Comparison of ENCODE assay signal across 9 mouse cellular contexts in genomic region chr5:37196666-37197250, GRCm38 (mm10). TPM values are rescaled to one million over a fixed set of nuclear protein-coding genes. Genes with fewer than 3 reads are reported as not detected.
DNase-seq lines count a peak whose midpoint lies in the region; ATAC-seq lines count a peak whose summit lies in the region.
"Had no signal": no experiment of that assay in that cellular context is flagged by ENCODE, and none has a peak within 500 bp of the region (broad histone marks: within the 10 kb centered on the region; RNA-seq: fewer than 3 reads in every experiment).

No protein-coding gene starts in this region.

- no peaks in the 10 kb centered on the region for H3K9me3 ChIP-seq in hindbrain, embryonic 13.5 days
- H3K9me3 ChIP-seq: heart, embryonic 13.5 days had no signal

- peaks cover 54% of the 10 kb centered on the region for H3K4me1 ChIP-seq in hindbrain, embryonic 13.5 days (replicated peaks)

- H3K36me3 ChIP-seq in hindbrain, embryonic 13.5 days, result no peaks in the 10 kb centered on the region
- H3K36me3 ChIP-seq: heart, embryonic 13.5 days had no signal

- H3K27me3 ChIP-seq in hindbrain, embryonic 13.5 days, result no peaks in the 10 kb centered on the region

- H3K27ac ChIP-seq in hindbrain, embryonic 13.5 days, result peak overlapping the region; percentile 80
- H3K27ac ChIP-seq: heart, embryonic 13.5 days had no signal

- H3K4me2 ChIP-seq in hindbrain, embryonic 13.5 days, result no peak overlapping the region
- H3K4me2 ChIP-seq: heart, embryonic 13.5 days had no signal

- peak; percentile 21 for DNase-seq in thymus, postnatal 25 days
- DNase-seq in thymus, adult 18-20 months, result no peak
- DNase-seq in lung, postnatal 14 days, result peak; percentile 40
- no peak for DNase-seq in left cerebral cortex, adult 8-10 months (ENCODE audit: low spot score in 2 of 2)
- no peak for DNase-seq in gastrocnemius, postnatal 4 days (ENCODE audit: low spot score in 2 of 2)
- no peak for DNase-seq in cerebellum, postnatal 14 days

- ATAC-seq in hindbrain, embryonic 13.5 days (ENCODE audit: low FRiP score), result no peak

- 50% methylated on average over 10 of the region's 10 CpGs for WGBS in hindbrain, embryonic 13.5 days

- H3K9ac ChIP-seq in hindbrain, embryonic 13.5 days, result no peak overlapping the region
- H3K9ac ChIP-seq: heart, embryonic 13.5 days had no signal

- no peak overlapping the region for H3K4me3 ChIP-seq in hindbrain, embryonic 13.5 days
- H3K4me3 ChIP-seq: heart, embryonic 13.5 days had no signal

RNA-seq across cellular contexts. Expression of gene Crmp1, which starts 45.0 kb away (rescaled TPM):
- 750 and 790 TPM in 2 replicates for polyA plus RNA-seq in hindbrain, embryonic 13.5 days (2015; fragmentation: Nextera tagmentation; extraction: Ambion mirVana)
- total RNA-seq in left cerebral cortex, adult 8-10 months (2022), result 100 to 1,000 TPM; 162 to 174 (median 169) TPM
- 1 to 10 TPM; 3.0 to 4.1 TPM for total RNA-seq in gastrocnemius, postnatal 4 days (2021)
- total RNA-seq: megakaryocyte progenitor cell, adult 5-6 weeks had no signal

Comparison
In these comparisons a context has a peak if more than half of its experiments do, and no peak if none do; other contexts are left out.
1. DNase-seq: peak in thymus, postnatal 25 days (single experiment) and lung, postnatal 14 days (single experiment); none in thymus, adult 18-20 months (0 of 2), left cerebral cortex, adult 8-10 months (0 of 2), gastrocnemius, postnatal 4 days (0 of 2) and cerebellum, postnatal 14 days (0 of 2).
2. RNA of gene Crmp1, which starts 45.0 kb away (total RNA-seq): 162 to 174 TPM in left cerebral cortex, adult 8-10 months; 3.0 to 4.1 TPM in gastrocnemius, postnatal 4 days; every median in the first group is over 10 times any median in the second.